Mouse (Mus musculus) MEL (cell line): ENCODE data around the gene Lonrf2.

Experiments used
- CTCF ChIP-seq, 3 experiments: IDR thresholded peaks in 2 of 3; conservative IDR thresholded peaks in 1 of 3; 2 replicates each; pipeline ENCODE4 v1.5.1; 2011 to 2012; ENCODE audit warnings: low read length in 3 of 3, low read depth in 2 of 3, mild to moderate bottlenecking in 2 of 3, improper control_type of control experiment in 1 of 3, inconsistent platforms in 1 of 3, mixed read lengths in 1 of 3, moderate library complexity in 1 of 3; ENCODE audit not compliant: control insufficient read depth in 1 of 3, insufficient read depth in 1 of 3, poor library complexity in 1 of 3, severe bottlenecking in 1 of 3
- GATA1 ChIP-seq: IDR thresholded peaks from 2 replicates; pipeline ENCODE4 v1.6.1; 2011; ENCODE audit warnings: low read depth, low read length, improper control_type of control experiment
- RAD21 ChIP-seq: IDR thresholded peaks from 2 replicates; pipeline ENCODE4 v1.6.1; 2011; ENCODE audit warnings: mild to moderate bottlenecking, low read depth, low read length, improper control_type of control experiment
- TCF12 ChIP-seq: IDR thresholded peaks from 2 replicates; pipeline ENCODE4 v1.6.1; 2014; ENCODE audit warnings: low read depth, mild to moderate bottlenecking, inconsistent platforms, low read length, improper control_type of control experiment, moderate library complexity

- TF ChIP-seq TCF12 (no peak), RAD21 (no peak), GATA1 (no peak), CTCF (IDR thresholded peaks at IDR 0.05 in 2 of 3, conservative IDR thresholded peaks at IDR 0.05 in 1 of 3; ENCODE audit: control insufficient read depth in 1 of 3, insufficient read depth in 1 of 3, low read depth in 2 of 3, low read length in 3 of 3, poor library complexity in 1 of 3, severe bottlenecking in 1 of 3) (no peak)
Observed at GRCm38 (mm10) chr1:38823851-38824250, 12.7 kb downstream of the Lonrf2 start.
